Comparison of ENCODE assay signal across 11 mouse cellular contexts in genomic region chr2:154173313-154173712, GRCm38 (mm10). TPM values are rescaled to one million over a fixed set of nuclear protein-coding genes. Genes with fewer than 3 reads are reported as not detected.
A peak's percentile ranks its signal among the peaks of the same experiment; 100 is the strongest.
DNase-seq lines count a peak whose midpoint lies in the region; ATAC-seq lines count a peak whose summit lies in the region.
"Had no signal": no experiment of that assay in that cellular context is flagged by ENCODE, and none has a peak within 500 bp of the region (broad histone marks: within the 10 kb centered on the region; RNA-seq: fewer than 3 reads in every experiment).

No protein-coding gene starts in this region.

- no peak overlapping the region for H3K4me2 ChIP-seq in midbrain, embryonic 14.5 days (ENCODE audit: low read length)
- no peak overlapping the region for H3K4me2 ChIP-seq in midbrain, embryonic 13.5 days (replicated peaks)

- intact Hi-C loops in left cerebral cortex, postnatal 14 days (cut with DNase I): no loop called here

- no peak overlapping the region for H3K27ac ChIP-seq in midbrain, embryonic 14.5 days (replicated peaks; ENCODE audit: low read depth, low read length)
- no peak overlapping the region for H3K27ac ChIP-seq in midbrain, embryonic 13.5 days

- 49% methylated on average over 1 of the region's 1 CpGs for WGBS in midbrain, embryonic 14.5 days
- 57% methylated on average over 1 of the region's 1 CpGs for WGBS in midbrain, embryonic 13.5 days

- no peaks in the 10 kb centered on the region for H3K4me1 ChIP-seq in midbrain, embryonic 14.5 days (ENCODE audit: control insufficient read depth, insufficient read depth, low read length)
- H3K4me1 ChIP-seq in midbrain, embryonic 13.5 days (replicated peaks): no peaks in the 10 kb centered on the region

- DNase-seq in frontal cortex, postnatal 14 days (ENCODE audit: low spot score in 2 of 2): no peak
- DNase-seq in midbrain, embryonic 14.5 days: peak; percentile 70
- DNase-seq in embryo, embryonic 10 days (ENCODE audit: low spot score): peak; percentile 57
- peak; percentile 44 to 69 for DNase-seq in left cerebral cortex, postnatal 14 days (ENCODE audit: low spot score in 2 of 2)
- DNase-seq in splenic B cell, adult 2 months (ENCODE audit: low read depth, low spot score): peak; percentile 19
- no peak for DNase-seq in cerebellum, postnatal 36 days

- H3K9me3 ChIP-seq in midbrain, embryonic 14.5 days (ENCODE audit: control insufficient read depth, low read length): no peaks in the 10 kb centered on the region
- no peaks in the 10 kb centered on the region for H3K9me3 ChIP-seq in midbrain, embryonic 13.5 days

- peak; percentile 59; the same call in 1 of the 2 replicates for ATAC-seq in frontal cortex, adult (ENCODE audit: low TSS enrichment)
- no peak for ATAC-seq in midbrain, embryonic 14.5 days (ENCODE audit: low FRiP score, low TSS enrichment)
- no peak for ATAC-seq in midbrain, embryonic 13.5 days

- no peaks in the 10 kb centered on the region for H3K27me3 ChIP-seq in midbrain, embryonic 14.5 days (ENCODE audit: control insufficient read depth, insufficient read depth, low read length)
- no peaks in the 10 kb centered on the region for H3K27me3 ChIP-seq in midbrain, embryonic 13.5 days
- H3K27me3 ChIP-seq in splenic B cell, adult 2 months (ENCODE audit: control insufficient read depth, insufficient read depth, low read length, poor library complexity, severe bottlenecking): no peaks in the 10 kb centered on the region

- H3K36me3 ChIP-seq in midbrain, embryonic 14.5 days (ENCODE audit: control insufficient read depth, insufficient read depth, low read length): no peaks in the 10 kb centered on the region
- H3K36me3 ChIP-seq in midbrain, embryonic 13.5 days: no peaks in the 10 kb centered on the region
- no peaks in the 10 kb centered on the region for H3K36me3 ChIP-seq in splenic B cell, adult 2 months (ENCODE audit: control insufficient read depth, insufficient read depth, low read length, poor library complexity, severe bottlenecking)

- no peak overlapping the region for H3K4me3 ChIP-seq in midbrain, embryonic 14.5 days (replicated peaks; ENCODE audit: low read depth, low read length)
- H3K4me3 ChIP-seq in midbrain, embryonic 13.5 days (replicated peaks): no peak overlapping the region

- H3K9ac ChIP-seq in midbrain, embryonic 14.5 days (replicated peaks; ENCODE audit: low read length): no peak overlapping the region
- no peak overlapping the region for H3K9ac ChIP-seq in midbrain, embryonic 13.5 days (replicated peaks)

RNA-seq across cellular contexts. Expression of gene Bpifa5, which starts 10.9 kb away (rescaled TPM):
- polyA plus RNA-seq in midbrain, embryonic 14.5 days (2014; fragmentation: Nextera tagmentation; extraction: Ambion mirVana): not detected in 2 replicates
- not detected in 2 replicates for polyA plus RNA-seq in midbrain, embryonic 13.5 days (2015; fragmentation: Nextera tagmentation; extraction: Ambion mirVana)
- not detected for total RNA-seq in left cerebral cortex, postnatal 14 days (2021)
- polyA plus RNA-seq: gonadal fat pad, adult 2 months; lung, embryonic 16.5 days; stomach, embryonic 16.5 days had no signal

RNA-seq across cellular contexts. Expression of gene Bpifb1, which starts 17.3 kb away (rescaled TPM):
- polyA plus RNA-seq in midbrain, embryonic 14.5 days (2014; fragmentation: Nextera tagmentation; extraction: Ambion mirVana): 0.13 and 0.17 TPM in 2 replicates
- polyA plus RNA-seq in midbrain, embryonic 13.5 days (2015; fragmentation: Nextera tagmentation; extraction: Ambion mirVana): 0.27 and 0.28 TPM in 2 replicates
- total RNA-seq in left cerebral cortex, postnatal 14 days (2021): under 1 TPM; 0.27 to 0.37 TPM
- polyA plus RNA-seq: gonadal fat pad, adult 2 months had no signal

RNA-seq across cellular contexts. Expression of gene Bpifa1, which starts 30.6 kb away (rescaled TPM):
- not detected in 2 replicates for polyA plus RNA-seq in midbrain, embryonic 14.5 days (2014; fragmentation: Nextera tagmentation; extraction: Ambion mirVana)
- polyA plus RNA-seq in midbrain, embryonic 13.5 days (2015; fragmentation: Nextera tagmentation; extraction: Ambion mirVana): not detected in 2 replicates
- total RNA-seq in left cerebral cortex, postnatal 14 days (2021): not detected
- polyA plus RNA-seq: gonadal fat pad, adult 2 months; stomach, embryonic 16.5 days had no signal

RNA-seq across cellular contexts. Expression of gene Bpifa3, which starts 43.2 kb away (rescaled TPM):
- polyA plus RNA-seq in midbrain, embryonic 14.5 days (2014; fragmentation: Nextera tagmentation; extraction: Ambion mirVana): not detected in 2 replicates
- polyA plus RNA-seq in midbrain, embryonic 13.5 days (2015; fragmentation: Nextera tagmentation; extraction: Ambion mirVana): not detected in 2 replicates
- not detected for total RNA-seq in left cerebral cortex, postnatal 14 days (2021)
- polyA plus RNA-seq: lung, embryonic 16.5 days; stomach, embryonic 16.5 days had no signal

RNA-seq across cellular contexts. Expression of gene Bpifb5, which starts 50.2 kb away (rescaled TPM):
- not detected in 2 replicates for polyA plus RNA-seq in midbrain, embryonic 14.5 days (2014; fragmentation: Nextera tagmentation; extraction: Ambion mirVana)
- polyA plus RNA-seq in midbrain, embryonic 13.5 days (2015; fragmentation: Nextera tagmentation; extraction: Ambion mirVana): 0.12 TPM in 1 of 2 replicates, not detected in the other
- total RNA-seq in left cerebral cortex, postnatal 14 days (2021): not detected

Comparison
In these comparisons a context has a peak if more than half of its experiments do, and no peak if none do; other contexts are left out.
1. DNase-seq: peak in midbrain, embryonic 14.5 days (single experiment), embryo, embryonic 10 days (single experiment), left cerebral cortex, postnatal 14 days (2 of 2) and splenic B cell, adult 2 months (single experiment); none in frontal cortex, postnatal 14 days (0 of 2) and cerebellum, postnatal 36 days (0 of 2).